Mouse (Mus musculus): ENCODE results near the gene Tmem253.

DNA sequence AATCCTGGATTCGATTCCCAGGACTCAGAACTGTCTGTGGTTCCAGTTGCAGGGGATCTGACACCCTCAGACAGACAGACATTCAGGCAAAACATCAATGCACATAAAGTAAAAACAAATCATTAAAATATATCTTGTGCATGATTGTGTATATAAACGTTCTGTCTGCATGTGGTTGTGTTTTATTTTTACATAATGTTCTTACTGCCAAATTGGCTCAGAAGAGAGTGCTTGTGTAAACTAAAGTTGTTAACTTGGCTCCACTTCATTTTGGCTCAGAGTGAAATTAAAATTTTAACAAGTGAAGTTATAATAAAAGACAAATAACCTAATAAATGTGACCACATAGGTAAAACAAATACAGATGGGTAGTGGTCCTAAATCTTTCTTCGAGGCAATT, 48.1 kb upstream of the Tmem253 start:
- TF ChIP-seq CTCF (IDR thresholded peaks at IDR 0.05; ENCODE audit: insufficient read depth, low read depth, low read length) (no peak), POLR2A (IDR thresholded peaks at IDR 0.05; ENCODE audit: insufficient read depth, low read depth, low read length) (no peak)

Data from olfactory bulb, adult 2 months (tissue).